Mouse (Mus musculus): ENCODE data around the gene Il10ra. TPM values are rescaled to one million over a fixed set of nuclear protein-coding genes. Genes with fewer than 3 reads are reported as not detected.

Gene Il10ra
- polyA plus RNA-seq (2012; rRNA removed; ENCODE audit: low replicate concordance), result 21.6 and 25.1 TPM in 2 replicates

GRCm38 (mm10) chr9:45268597-45269325 is at the start of gene Il10ra:
TSS of gene Il10ra (minus strand) at chr9:45269149.

Other genes with a start within 250 kb of the Il10ra start
- 10.6 and 18.6 TPM in 2 replicates for gene Mpzl2, start 229.3 kb downstream of the Il10ra start, polyA plus RNA-seq (2012; rRNA removed; ENCODE audit: low replicate concordance)
- 3.6 and 5.9 TPM in 2 replicates for gene Mpzl3, start 214.0 kb downstream of the Il10ra start, polyA plus RNA-seq (2012; rRNA removed; ENCODE audit: low replicate concordance)
- 0.97 and 1.4 TPM in 2 replicates for gene Jaml, start 190.0 kb downstream of the Il10ra start, polyA plus RNA-seq (2012; rRNA removed; ENCODE audit: low replicate concordance)
- 1.3 and 1.5 TPM in 2 replicates for gene Scn2b, start 151.4 kb downstream of the Il10ra start, polyA plus RNA-seq (2012; rRNA removed; ENCODE audit: low replicate concordance)
- 1.8 and 25.0 TPM in 2 replicates for gene Scn4b, start 130.8 kb downstream of the Il10ra start, polyA plus RNA-seq (2012; rRNA removed; ENCODE audit: low replicate concordance)
- 1.2 and 3.5 TPM in 2 replicates for gene BC049352, start 87.1 kb downstream of the Il10ra start, polyA plus RNA-seq (2012; rRNA removed; ENCODE audit: low replicate concordance)
- 2.1 and 3.6 TPM in 2 replicates for gene Tmprss4, start 65.1 kb downstream of the Il10ra start, polyA plus RNA-seq (2012; rRNA removed; ENCODE audit: low replicate concordance)
- gene Tmprss13, start 50.0 kb upstream of the Il10ra start, polyA plus RNA-seq (2012; rRNA removed; ENCODE audit: low replicate concordance), result 9.7 and 11.5 TPM in 2 replicates
- 39.3 and 63.7 TPM in 2 replicates for gene Fxyd6, start 101.0 kb upstream of the Il10ra start, polyA plus RNA-seq (2012; rRNA removed; ENCODE audit: low replicate concordance)
- gene Fxyd2, start 130.5 kb upstream of the Il10ra start, polyA plus RNA-seq (2012; rRNA removed; ENCODE audit: low replicate concordance), result 148 and 187 TPM in 2 replicates
- gene Dscaml1, start 157.5 kb upstream of the Il10ra start, polyA plus RNA-seq (2012; rRNA removed; ENCODE audit: low replicate concordance), result 2.9 and 8.4 TPM in 2 replicates

All from mammary gland, adult 2 months (tissue).